Mouse (Mus musculus) heart, adult 2 months (tissue): ENCODE measurements around the gene Csnk1e. TPM values are rescaled to one million over a fixed set of nuclear protein-coding genes. Genes with fewer than 3 reads are reported as not detected.

Experiments
- DNase-seq, 2 experiments: peaks; one replicate each; pipeline ENCODE4 v3.0.0; 2021
- H3K27ac ChIP-seq: fragments of 200-600 bp; 2 replicates; pipeline ENCODE4 v1.8.1; 2022
- H3K27me3 ChIP-seq: fragments of 200-500 bp; 2 replicates; pipeline ENCODE4 v1.6.1; 2012; ENCODE audit warnings: mild to moderate bottlenecking, low read length, inconsistent platforms, mixed read lengths; ENCODE audit not compliant: control insufficient read depth, insufficient read depth
- H3K36me3 ChIP-seq: fragments of 200-500 bp; 2 replicates; pipeline ENCODE4 v1.6.1; 2012; ENCODE audit warnings: low read length, inconsistent platforms; ENCODE audit not compliant: control insufficient read depth, insufficient read depth
- H3K4me1 ChIP-seq: fragments of 200-500 bp; 2 replicates; pipeline ENCODE4 v1.6.1; 2011; ENCODE audit warnings: low read length; ENCODE audit not compliant: control insufficient read depth, insufficient read depth
- H3K4me3 ChIP-seq: fragments of 200-600 bp; 2 replicates; pipeline ENCODE4 v1.8.1; 2022
- H3K79me2 ChIP-seq: fragments of 200-500 bp; replicated peaks from 2 replicates; pipeline ENCODE4 v1.6.1; 2012; ENCODE audit warnings: mild to moderate bottlenecking, inconsistent platforms, low read length, moderate library complexity, mixed read lengths; ENCODE audit not compliant: control insufficient read depth, insufficient read depth
- H3K9ac ChIP-seq: fragments of 200-500 bp; 2 replicates; pipeline ENCODE4 v1.6.1; 2012; ENCODE audit warnings: low read depth, mild to moderate bottlenecking, control low read depth, inconsistent platforms, low read length, mixed read lengths
- CTCF ChIP-seq: fragments of 200-600 bp; IDR thresholded peaks from 2 replicates; pipeline ENCODE4 v1.8.1; 2022; ENCODE audit warnings: antibody characterized with exemption, mild to moderate bottlenecking, moderate library complexity
- EP300 ChIP-seq: fragments of 200-500 bp; IDR thresholded peaks from 2 replicates; pipeline ENCODE4 v1.6.1; 2011; ENCODE audit warnings: low read depth, low read length, control low read depth; ENCODE audit not compliant: insufficient read depth
- POLR2A ChIP-seq: fragments of 200-500 bp; IDR thresholded peaks from 2 replicates; pipeline ENCODE4 v1.6.1; 2011; ENCODE audit warnings: mild to moderate bottlenecking, low read depth, low read length, control low read depth; ENCODE audit not compliant: insufficient read depth
- WGBS: fragments of 180-500 bp; shearing (Covaris S2); methylation state at CpG from one replicate; pipeline ENCODE4 v1.1.7; 2018; 5-methylcytosine and 5-hydroxymethylcytosine counted together
- intact Hi-C: fragments of 180-260 bp; cut with DNase I; formaldehyde crosslinking; loops from one replicate; pipeline ENCODE4 v1.15.1; 2025
- polyA plus RNA-seq: library from polyadenylated mRNA; depleted of rRNA; stranded (reverse); fragments of >200 nt; gene quantifications from 2 replicates; pipeline ENCODE4 v1.2.3, GENCODE M21; 2012
- total RNA-seq, 2 experiments: library from RNA; stranded (reverse); gene quantifications; 2 replicates each; pipeline ENCODE4 v1.2.3; 2021

Gene Csnk1e
- total and polyA plus RNA-seq, 3 experiments, result 46.5 to 62.6 (median 48.3) TPM

DNA sequence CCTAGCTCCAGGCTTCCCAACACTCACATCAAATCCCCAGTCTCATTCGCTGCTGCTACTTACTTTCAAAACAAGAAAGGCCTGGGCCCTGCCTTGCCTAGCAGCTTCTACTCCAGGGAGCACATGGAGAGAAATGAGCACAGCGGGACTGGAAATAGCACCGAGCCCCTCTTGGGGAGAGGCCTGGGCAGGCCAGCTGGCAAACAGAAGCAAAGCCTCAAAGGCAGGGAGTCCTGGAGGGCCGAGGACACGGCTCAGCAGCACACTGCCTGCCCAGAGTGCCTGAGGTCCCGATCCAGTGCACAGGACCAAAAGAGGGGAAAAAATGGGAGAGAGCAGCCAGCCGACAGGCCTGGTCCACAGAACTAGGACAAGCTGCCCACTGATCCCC is 54.4 kb downstream of the Csnk1e start:
- Histone ChIP-seq H3K9ac (peak overlapping the region; percentile 27), H3K36me3 (no peaks in the 10 kb centered on the region; the same call in 1 of the 2 replicates), H3K27ac (peak overlapping the region; percentile 82), H3K79me2 (peaks cover 9% of the 10 kb centered on the region), H3K27me3 (no peaks in the 10 kb centered on the region), H3K4me1 (peaks cover 30% of the 10 kb centered on the region), H3K4me3 (no peak overlapping the region; the same call in none of the 2 replicates)
- no peak for TF ChIP-seq EP300
- TF ChIP-seq CTCF, result no peak
- TF ChIP-seq POLR2A, result no peak
- DNase-seq, result peak in 1 of 2 experiments; percentile 72
- 13% methylated on average over 7 of the region's 7 CpGs for whole genome bisulfite sequencing
- intact Hi-C loops, result no loop called here

DNA sequence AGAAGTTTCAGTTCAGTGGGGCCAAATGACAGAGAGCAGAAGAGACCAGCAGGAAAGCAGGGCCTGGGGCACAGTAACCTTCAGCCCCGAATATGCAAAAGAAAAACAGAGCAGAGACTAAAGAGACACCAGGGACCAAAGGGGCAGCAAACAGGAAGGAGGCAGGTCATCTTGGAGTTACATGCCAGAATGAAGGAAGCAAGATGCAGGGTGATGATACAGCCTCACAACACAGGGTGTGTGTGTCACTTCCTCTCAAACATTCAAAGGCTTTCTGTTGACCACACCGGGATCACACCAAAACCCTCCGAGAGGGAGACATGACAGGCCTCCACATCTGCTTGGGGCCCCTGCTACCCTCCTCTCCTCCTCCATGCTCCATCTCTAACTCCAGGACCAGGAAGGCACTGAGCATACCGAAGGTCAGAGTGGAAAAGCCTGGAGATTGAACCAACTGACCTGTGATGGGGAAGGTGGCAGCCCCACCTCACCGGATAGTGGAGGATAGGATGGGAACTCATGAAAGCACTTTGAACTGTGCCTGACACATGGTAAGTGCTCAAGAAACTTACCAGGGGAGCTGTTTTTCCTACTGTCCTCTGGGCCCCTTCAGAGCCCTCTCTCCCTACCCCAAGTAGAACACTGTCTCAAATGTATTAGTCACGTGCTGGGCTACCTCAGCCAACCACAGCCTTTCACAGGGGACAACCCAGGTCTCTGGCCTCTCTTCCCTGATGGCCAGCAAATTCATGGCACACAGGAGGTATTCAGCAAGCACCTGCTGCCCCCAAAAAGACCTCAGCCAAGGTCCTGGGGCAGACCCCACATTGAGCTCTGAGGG is 55.0 kb downstream of the Csnk1e start:
- H3K36me3 ChIP-seq, result no peaks in the 10 kb centered on the region; the same call in 1 of the 2 replicates
- peak overlapping the region; percentile 1; the same call in 1 of the 2 replicates for H3K4me3 ChIP-seq
- H3K27me3 ChIP-seq, result no peaks in the 10 kb centered on the region
- no peak for DNase-seq
- peak overlapping the region; percentile 27 for H3K9ac ChIP-seq
- intact Hi-C loops, result no loop called here
- H3K4me1 ChIP-seq, result peaks cover 30% of the 10 kb centered on the region
- peaks cover 9% of the 10 kb centered on the region for H3K79me2 ChIP-seq
- WGBS, result 28% methylated on average over 6 of the region's 6 CpGs
- no peak for TF ChIP-seq EP300
- no peak for TF ChIP-seq CTCF
- 0 out of 2 replicates have a peak, but pooled peaks have one; percentile 32 for TF ChIP-seq POLR2A
- H3K27ac ChIP-seq, result peak overlapping the region; percentile 82

GRCm38 (mm10) chr15:79399231-79400052 is 55.9 kb downstream of the Csnk1e start:
- Histone ChIP-seq H3K36me3 (no peaks in the 10 kb centered on the region; the same call in 1 of the 2 replicates), H3K27me3 (no peaks in the 10 kb centered on the region), H3K4me3 (no peak overlapping the region), H3K4me1 (peaks cover 38% of the 10 kb centered on the region), H3K9ac (no peak overlapping the region; the same call in 1 of the 2 replicates), H3K27ac (peak overlapping the region; percentile 82), H3K79me2 (peaks cover 12% of the 10 kb centered on the region)
- DNase-seq, result no peak
- WGBS, result 55% methylated on average over 14 of the region's 14 CpGs
- intact Hi-C loops, result loop anchor here (5.0 kb wide), 1 partner anchor 72 kb away; the partner anchor contains the start of gene Pla2g6
- no peak for TF ChIP-seq POLR2A
- TF ChIP-seq CTCF, result 0 out of 2 replicates have a peak, but pooled peaks have one; percentile 3
- no peak for TF ChIP-seq EP300

GRCm38 (mm10) chr15:79396736-79397135 is 58.6 kb downstream of the Csnk1e start:
- H3K27ac ChIP-seq, result peak overlapping the region; percentile 88
- peak; percentile 72 to 80 for DNase-seq
- WGBS, result 41% methylated on average over 11 of the region's 11 CpGs
- TF ChIP-seq CTCF (peak; percentile 92), EP300 (peak; percentile 90), POLR2A (peak; percentile 97)
- peaks cover 52% of the 10 kb centered on the region for H3K4me1 ChIP-seq
- H3K79me2 ChIP-seq, result peaks cover 13% of the 10 kb centered on the region
- no peaks in the 10 kb centered on the region for H3K27me3 ChIP-seq
- peak overlapping the region; percentile 49 for H3K4me3 ChIP-seq
- peaks cover 5% of the 10 kb centered on the region; the same call in 1 of the 2 replicates for H3K36me3 ChIP-seq
- intact Hi-C loops, result loop anchor here (2.0 to 5.0 kb wide), 2 partner anchors 16 to 69 kb away; partner anchors contain the start of gene Pla2g6
- peak overlapping the region; percentile 67 for H3K9ac ChIP-seq

GRCm38 (mm10) chr15:79395281-79395680 is 60.1 kb downstream of the Csnk1e start:
- Histone ChIP-seq H3K36me3 (peaks cover 6% of the 10 kb centered on the region; the same call in 1 of the 2 replicates), H3K27ac (peak overlapping the region; percentile 88), H3K4me1 (peaks cover 53% of the 10 kb centered on the region), H3K9ac (peak overlapping the region; percentile 34), H3K4me3 (peak overlapping the region; percentile 49), H3K79me2 (peaks cover 13% of the 10 kb centered on the region), H3K27me3 (no peaks in the 10 kb centered on the region)
- DNase-seq, result no peak
- intact Hi-C loops, result loop anchor here (5.0 kb wide), 1 partner anchor 68 kb away; the partner anchor contains the start of gene Pla2g6
- WGBS, result 53% methylated on average over 6 of the region's 6 CpGs
- TF ChIP-seq POLR2A (no peak), EP300 (no peak), CTCF (no peak)
